Mouse (Mus musculus): ENCODE data around the gene Lama5. TPM values are rescaled to one million over a fixed set of nuclear protein-coding genes. Genes with fewer than 3 reads are reported as not detected.
"Not testable (repeated sequence)": the region's sequence is repeated elsewhere in the genome, so short reads cannot be mapped to it uniquely, and the experiment has no call there.

Gene Lama5
- polyA plus RNA-seq, 1 experiment from 2014 or later, result 1.9 TPM

- Histone ChIP-seq H3K4me2 (no peak overlapping the region), H3K4me3 (no peak overlapping the region), H3K36me3 (peaks cover 61% of the 10 kb centered on the region), H3K27me3 (no peaks in the 10 kb centered on the region), H3K4me1 (replicated peaks) (peaks cover 20% of the 10 kb centered on the region), H3K27ac (no peak overlapping the region), H3K9me3 (no peaks in the 10 kb centered on the region), H3K9ac (no peak overlapping the region)
- WGBS, result 70% methylated on average over 8 of the region's 8 CpGs
- no peak for ATAC-seq (ENCODE audit: low FRiP score)
Observed at GRCm38 (mm10) chr2:180260610-180261480, 35.2 kb upstream of the Lama5 start.

DNA sequence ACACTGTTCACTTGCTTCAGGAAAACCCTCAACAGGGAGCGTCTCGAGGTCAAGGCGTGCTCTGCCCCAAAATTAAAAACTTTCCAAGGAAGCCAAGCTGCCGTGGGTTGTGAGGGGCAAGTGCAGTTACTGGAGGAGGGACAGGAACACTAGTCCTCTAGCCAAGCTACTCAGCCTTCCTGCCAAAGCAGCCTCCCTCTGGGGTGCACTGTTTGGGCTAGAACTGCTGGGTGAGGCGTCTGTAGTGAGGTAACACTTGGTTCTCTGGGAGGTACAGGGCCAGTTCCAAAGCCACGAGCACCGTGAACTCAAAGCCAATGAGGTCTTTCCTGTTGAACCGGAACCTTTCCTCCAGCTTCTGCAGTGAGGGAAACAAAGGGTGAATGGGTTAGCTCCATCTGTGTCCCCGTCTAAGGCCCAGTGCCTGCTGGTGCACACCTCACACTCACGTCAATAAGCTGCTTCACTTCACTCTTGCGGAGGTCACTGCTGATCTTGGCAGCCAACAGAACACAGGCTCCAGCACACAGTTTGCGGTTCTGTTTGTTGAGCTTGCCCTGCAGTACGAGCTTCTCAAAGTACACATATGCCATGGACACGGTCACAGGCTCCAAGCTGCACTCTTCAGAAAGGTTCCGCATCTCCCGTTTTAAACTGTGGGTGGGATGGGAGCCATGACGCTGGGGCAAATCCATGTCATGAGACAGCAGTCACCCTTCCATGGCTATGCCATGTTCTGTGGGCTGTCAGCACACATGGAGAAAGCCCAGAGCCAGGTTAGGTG is 34.4 kb upstream of the Lama5 start:
- ATAC-seq (ENCODE audit: low FRiP score); H3K4me2 ChIP-seq; H3K4me3 ChIP-seq; H3K9me3 ChIP-seq; H3K27ac ChIP-seq; H3K27me3 ChIP-seq; H3K9ac ChIP-seq: not testable (repeated sequence)
- WGBS, result 75% methylated on average over 17 of the region's 17 CpGs
- Histone ChIP-seq H3K36me3 (peaks cover 61% of the 10 kb centered on the region), H3K4me1 (replicated peaks) (peaks cover 25% of the 10 kb centered on the region)

DNA sequence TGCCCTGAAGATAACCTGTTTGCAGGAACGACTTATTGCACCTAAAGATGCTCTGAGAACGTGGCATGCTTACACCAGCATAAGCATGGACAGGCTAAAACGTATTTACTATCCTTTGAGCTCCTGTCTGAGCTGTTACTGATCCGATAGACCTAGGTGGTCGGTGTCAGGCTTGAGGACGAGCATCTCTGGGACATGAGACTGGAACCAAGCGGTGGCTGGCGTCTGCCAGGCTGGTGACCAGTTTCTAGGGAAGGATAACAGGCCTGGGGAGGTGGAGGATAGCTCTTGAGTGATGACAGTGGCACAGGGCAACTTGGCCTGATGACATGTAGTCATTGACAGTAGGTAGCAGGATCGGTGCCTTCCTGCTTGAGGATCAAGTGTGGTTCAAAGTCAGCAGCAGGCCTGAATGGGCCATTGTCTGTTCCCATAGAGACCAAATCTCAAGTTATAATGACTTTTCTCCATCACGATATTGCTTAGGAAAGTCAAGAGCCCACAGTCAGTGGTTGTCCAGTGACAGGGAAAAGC is 33.4 kb upstream of the Lama5 start:
- Histone ChIP-seq H3K36me3 (peaks cover 55% of the 10 kb centered on the region), H3K4me1 (replicated peaks) (peaks cover 25% of the 10 kb centered on the region)
- 82% methylated on average over 10 of the region's 10 CpGs for WGBS
- not testable (repeated sequence) for H3K9ac ChIP-seq; H3K27me3 ChIP-seq; H3K4me2 ChIP-seq; H3K9me3 ChIP-seq; ATAC-seq (ENCODE audit: low FRiP score); H3K27ac ChIP-seq; H3K4me3 ChIP-seq

DNA sequence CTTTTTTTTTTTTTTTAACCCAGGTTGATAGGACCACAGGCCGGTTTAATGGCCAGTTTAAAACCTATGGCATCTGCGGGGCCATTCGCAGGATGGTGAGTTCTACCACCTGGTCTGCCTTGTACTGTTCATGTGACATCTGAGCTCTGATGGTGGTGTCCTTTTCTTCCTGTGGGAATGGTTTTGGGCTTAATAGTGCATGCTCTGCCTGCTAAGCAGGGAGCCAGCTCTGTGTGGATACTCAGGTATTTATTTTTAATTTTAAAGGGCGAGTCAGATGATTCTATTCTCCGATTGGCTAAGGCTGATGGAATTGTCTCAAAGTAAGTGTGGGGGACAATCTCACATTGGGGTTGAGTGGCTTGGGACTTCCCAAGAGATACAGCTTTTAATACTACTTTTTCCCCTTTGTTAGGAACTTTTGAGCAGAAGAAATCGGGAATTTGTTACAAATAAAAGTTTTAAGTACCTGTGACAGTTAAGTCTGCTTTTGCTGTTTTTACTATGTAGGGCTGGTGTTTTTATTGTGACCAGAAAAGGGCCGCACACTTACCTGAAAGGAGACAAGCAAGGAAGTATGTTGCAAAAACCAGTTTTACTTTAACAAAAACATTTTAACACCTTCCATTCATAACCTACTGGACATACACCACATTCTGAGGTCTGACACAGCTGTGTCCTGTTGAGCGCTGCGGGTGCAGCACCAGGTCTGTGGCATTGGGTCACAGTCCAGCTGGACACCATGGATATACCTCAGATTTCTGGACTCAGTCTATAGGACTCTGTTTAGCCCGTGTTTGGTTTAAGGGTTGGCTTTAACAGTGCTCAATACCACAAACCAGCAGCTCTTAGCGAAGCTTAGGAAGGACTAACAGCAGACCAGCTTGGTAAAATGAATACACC is 32.6 kb upstream of the Lama5 start:
- no peak for ATAC-seq (ENCODE audit: low FRiP score)
- peaks cover 47% of the 10 kb centered on the region for H3K36me3 ChIP-seq
- no peaks in the 10 kb centered on the region for H3K27me3 ChIP-seq
- H3K4me1 ChIP-seq (replicated peaks), result peaks cover 25% of the 10 kb centered on the region
- 57% methylated on average over 11 of the region's 11 CpGs for WGBS
- peak overlapping the region; percentile 93 for H3K4me2 ChIP-seq
- peak overlapping the region; percentile 86 for H3K4me3 ChIP-seq
- peak overlapping the region; percentile 89 for H3K27ac ChIP-seq
- H3K9ac ChIP-seq, result peak overlapping the region; percentile 93
- H3K9me3 ChIP-seq, result no peaks in the 10 kb centered on the region

- H3K27ac ChIP-seq, result peak within 1 kb of the TSS; percentile 96
- peak; percentile 96 for ATAC-seq (ENCODE audit: low FRiP score)
- peak within 1 kb of the TSS; percentile 93 for H3K4me2 ChIP-seq
- peak within 1 kb of the TSS; percentile 93 for H3K9ac ChIP-seq
- peaks cover 25% of the 10 kb centered on the region for H3K4me1 ChIP-seq (replicated peaks)
- no peaks in the 10 kb centered on the region for H3K9me3 ChIP-seq
- no peaks in the 10 kb centered on the region for H3K27me3 ChIP-seq
- peaks cover 36% of the 10 kb centered on the region for H3K36me3 ChIP-seq
- peak within 1 kb of the TSS; percentile 86 for H3K4me3 ChIP-seq
- WGBS, result 0% methylated on average over 31 of the region's 38 CpGs
Observed at GRCm38 (mm10) chr2:180257001-180257521, 31.4 kb upstream of the Lama5 start, which contains the start of gene Rps21. Gene Rps21, plus strand, starts transcription at chr2:180257377.

DNA sequence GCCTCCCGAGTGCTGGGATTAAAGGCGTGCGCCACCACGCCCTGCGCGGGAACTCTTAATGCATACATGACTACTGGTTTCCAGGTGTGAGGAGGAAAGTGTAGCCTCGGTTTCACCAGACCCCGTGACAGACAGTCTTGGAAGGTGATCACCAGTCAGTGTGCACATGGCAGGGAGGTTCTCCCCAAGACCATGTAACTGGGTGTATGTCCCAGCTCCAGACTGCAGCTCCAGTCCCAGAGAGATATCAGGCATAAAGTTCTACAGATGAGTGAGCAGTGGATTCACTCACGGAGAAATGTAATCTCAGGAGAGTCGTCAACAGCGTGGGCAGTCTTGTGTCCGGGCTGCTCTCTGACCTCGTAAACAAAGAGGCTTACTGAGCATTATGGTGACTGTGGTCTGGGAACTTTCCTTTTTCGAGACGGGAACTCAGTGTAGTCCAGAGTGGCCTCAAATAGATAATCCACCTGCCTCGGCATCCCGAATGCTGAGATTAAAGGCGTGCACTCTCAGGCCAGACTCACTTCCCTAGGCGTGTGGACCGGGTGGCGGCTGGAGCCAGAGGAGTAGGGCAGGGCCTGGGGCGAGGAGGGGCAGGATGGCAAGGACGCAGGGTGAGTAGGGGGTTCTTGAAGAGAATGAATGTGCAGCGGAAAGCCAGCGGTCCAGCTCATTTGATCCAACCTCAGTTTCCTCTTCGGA is 30.8 kb upstream of the Lama5 start:
- WGBS, result 25% methylated on average over 26 of the region's 26 CpGs
- Histone ChIP-seq H3K9ac (peak overlapping the region; percentile 89), H3K9me3 (no peaks in the 10 kb centered on the region), H3K27me3 (no peaks in the 10 kb centered on the region), H3K4me3 (peak overlapping the region; percentile 86), H3K27ac (peak overlapping the region; percentile 96), H3K4me2 (peak overlapping the region; percentile 83), H3K36me3 (peaks cover 30% of the 10 kb centered on the region), H3K4me1 (replicated peaks) (peaks cover 27% of the 10 kb centered on the region)
- ATAC-seq (ENCODE audit: low FRiP score), result peak; percentile 71

- no peaks in the 10 kb centered on the region for H3K27me3 ChIP-seq
- H3K9me3 ChIP-seq, result no peaks in the 10 kb centered on the region
- peak overlapping the region; percentile 86 for H3K4me3 ChIP-seq
- 94% methylated on average over 9 of the region's 9 CpGs for WGBS
- peaks cover 31% of the 10 kb centered on the region for H3K4me1 ChIP-seq (replicated peaks)
- peak overlapping the region; percentile 83 for H3K4me2 ChIP-seq
- H3K9ac ChIP-seq, result no peak overlapping the region; the same call in 1 of the 2 replicates
- no peak overlapping the region; the same call in 1 of the 2 replicates for H3K27ac ChIP-seq
- no peak for ATAC-seq (ENCODE audit: low FRiP score)
- H3K36me3 ChIP-seq, result peaks cover 22% of the 10 kb centered on the region
Observed at GRCm38 (mm10) chr2:180255701-180256100, 30.0 kb upstream of the Lama5 start.

DNA sequence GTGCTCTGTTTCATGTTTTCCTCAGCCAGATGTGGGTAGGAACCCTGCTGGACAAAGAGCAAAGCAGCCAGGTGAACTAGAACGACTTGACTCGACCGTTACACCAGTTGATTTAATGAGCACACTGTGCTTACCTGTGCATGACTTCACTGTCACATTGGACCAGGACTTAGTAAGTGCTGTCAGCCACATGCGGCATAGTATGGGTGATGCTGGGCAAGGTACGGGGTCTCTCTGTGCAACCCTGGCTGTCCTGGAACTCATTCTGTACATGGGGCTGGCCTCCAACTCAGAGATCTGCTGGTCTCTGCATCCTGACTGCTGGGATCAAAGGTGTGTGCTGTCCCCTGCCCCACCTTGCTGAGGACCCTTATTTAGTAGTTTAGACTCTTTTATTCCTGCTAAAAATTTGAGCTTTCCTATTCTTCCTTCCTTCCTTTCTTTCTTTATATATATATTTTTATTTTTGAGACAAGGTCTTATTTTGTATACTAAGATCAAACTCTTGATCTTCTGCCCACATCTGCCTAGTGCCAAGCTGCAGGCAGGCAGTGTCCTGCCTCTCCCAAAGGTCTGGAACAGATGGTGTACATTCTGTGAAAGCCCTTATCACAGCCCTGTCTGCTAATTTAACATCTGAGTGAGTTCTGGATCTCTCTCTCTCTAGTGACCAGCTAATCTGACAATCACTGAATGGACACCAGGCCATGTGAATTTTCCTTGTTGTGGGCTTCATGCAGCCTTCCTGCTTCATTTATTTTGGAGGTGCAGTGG is 29.0 kb upstream of the Lama5 start:
- H3K4me1 ChIP-seq (replicated peaks), result peaks cover 31% of the 10 kb centered on the region
- no peak overlapping the region for H3K27ac ChIP-seq
- H3K9ac ChIP-seq, result no peak overlapping the region
- H3K36me3 ChIP-seq, result peaks cover 11% of the 10 kb centered on the region
- H3K9me3 ChIP-seq, result no peaks in the 10 kb centered on the region
- H3K27me3 ChIP-seq, result no peaks in the 10 kb centered on the region
- H3K4me3 ChIP-seq, result no peak overlapping the region
- H3K4me2 ChIP-seq, result no peak overlapping the region
- no peak for ATAC-seq (ENCODE audit: low FRiP score)
- 91% methylated on average over 5 of the region's 5 CpGs for WGBS

- ATAC-seq (ENCODE audit: low FRiP score), result no peak
- H3K4me1 ChIP-seq (replicated peaks), result peaks cover 19% of the 10 kb centered on the region
- no peak overlapping the region for H3K27ac ChIP-seq
- no peaks in the 10 kb centered on the region for H3K36me3 ChIP-seq
- no peaks in the 10 kb centered on the region for H3K9me3 ChIP-seq
- no peak overlapping the region for H3K4me3 ChIP-seq
- H3K4me2 ChIP-seq, result no peak overlapping the region
- no peak overlapping the region for H3K9ac ChIP-seq
- H3K27me3 ChIP-seq, result no peaks in the 10 kb centered on the region
- WGBS, result 46% methylated on average over 3 of the region's 3 CpGs
Observed at GRCm38 (mm10) chr2:180251838-180252237, 26.2 kb upstream of the Lama5 start.

DNA sequence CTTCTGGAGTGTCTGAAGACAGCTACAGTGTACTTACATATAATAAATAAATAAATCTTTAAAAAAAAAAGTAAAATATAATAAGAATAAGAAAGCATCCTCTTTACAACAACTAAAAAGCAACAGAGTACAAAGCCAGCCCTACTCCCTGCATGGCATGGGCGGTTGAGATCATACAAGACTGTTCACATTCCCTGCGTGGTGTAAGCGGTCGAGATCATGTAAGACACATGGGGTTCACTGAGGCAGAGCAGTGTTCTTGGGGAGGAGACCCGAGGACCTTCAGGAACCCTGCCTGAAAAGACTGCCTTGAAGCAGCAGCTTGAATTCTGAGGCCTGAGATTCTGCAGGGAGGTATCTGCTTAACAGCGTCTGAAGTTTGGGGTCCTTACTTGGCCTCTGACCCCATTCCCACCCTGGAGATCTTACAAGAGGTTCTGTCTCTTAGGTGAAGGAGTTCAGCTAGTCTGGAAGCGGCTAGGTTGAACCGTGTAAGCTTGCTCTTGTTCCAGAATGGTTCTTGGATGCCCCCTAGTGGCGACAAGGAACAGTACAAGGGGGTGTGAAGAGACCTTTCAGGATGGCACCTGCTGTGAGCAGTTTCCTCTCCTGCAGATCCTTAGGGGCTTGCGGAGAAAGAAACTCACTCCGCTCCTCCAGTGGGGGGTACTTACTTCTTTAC is 25.4 kb upstream of the Lama5 start:
- no peaks in the 10 kb centered on the region for H3K9me3 ChIP-seq
- WGBS, result 29% methylated on average over 11 of the region's 11 CpGs
- H3K9ac ChIP-seq, result no peak overlapping the region
- no peaks in the 10 kb centered on the region for H3K27me3 ChIP-seq
- no peaks in the 10 kb centered on the region for H3K36me3 ChIP-seq
- H3K4me3 ChIP-seq, result no peak overlapping the region
- H3K4me2 ChIP-seq, result no peak overlapping the region
- H3K27ac ChIP-seq, result 0 out of 2 replicates have a peak overlapping the region, but pooled peaks have one; percentile 12
- ATAC-seq (ENCODE audit: low FRiP score), result peak; percentile 80
- peaks cover 13% of the 10 kb centered on the region for H3K4me1 ChIP-seq (replicated peaks)

All from hindbrain, embryonic 13.5 days (tissue).